ENCODE assay signal across 9 mouse cellular contexts in the genomic region with DNA sequence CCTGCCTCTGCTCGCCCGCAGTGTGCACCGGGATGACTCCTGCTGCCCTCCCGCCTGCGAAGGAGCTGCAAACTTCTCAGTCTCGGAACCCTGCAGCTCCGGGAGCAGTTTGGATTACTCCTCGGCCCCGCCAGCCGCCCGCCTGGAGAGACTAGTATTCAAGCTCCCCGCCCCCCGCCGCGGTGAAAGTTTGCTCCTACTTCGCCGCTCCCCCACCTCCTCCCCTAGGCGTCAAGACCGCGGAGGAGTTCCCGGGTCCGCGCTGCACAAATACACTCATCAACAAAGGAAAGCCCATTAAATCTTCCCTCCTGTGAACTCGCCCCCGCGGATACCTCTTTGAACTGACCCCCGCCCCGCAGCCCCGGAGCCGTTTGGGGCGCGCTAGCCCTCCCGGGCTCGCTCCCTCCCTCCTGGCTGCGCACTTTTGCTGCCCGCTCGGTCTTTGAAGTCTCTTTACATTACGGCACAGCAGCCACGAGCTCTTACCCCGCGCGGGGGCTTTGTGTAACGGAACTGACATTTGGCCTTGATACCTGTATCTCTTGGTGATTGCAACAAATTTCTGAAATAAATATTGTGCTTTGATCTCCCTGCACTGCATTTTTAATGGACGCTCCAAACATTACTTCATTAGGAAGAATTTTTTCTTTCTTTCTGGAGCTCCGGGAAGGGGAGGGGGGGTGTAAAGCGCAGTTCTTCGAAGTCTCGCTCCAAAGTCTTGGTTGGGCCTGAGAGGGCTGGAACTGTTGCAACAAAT. TPM values are rescaled to one million over a fixed set of nuclear protein-coding genes. Genes with fewer than 3 reads are reported as not detected.
DNase-seq lines count a peak whose midpoint lies in the region; ATAC-seq and TF ChIP-seq lines count a peak whose summit lies in the region.
"Had no signal": no experiment of that assay in that cellular context is flagged by ENCODE, and none has a peak within 500 bp of the region (broad histone marks: within the 10 kb centered on the region; RNA-seq: fewer than 3 reads in every experiment).

No protein-coding gene starts in this region.

- peaks cover 46% of the 10 kb centered on the region for H3K4me1 ChIP-seq in E14TG2a.4 (replicated peaks; ENCODE audit: low read depth, low read length)
- peaks cover 45% of the 10 kb centered on the region for H3K4me1 ChIP-seq in forebrain, embryonic 15.5 days
- H3K4me1 ChIP-seq in kidney, adult 2 months (ENCODE audit: control insufficient read depth, insufficient read depth, low read length): 0 out of 2 replicates have a peak, but pooled peaks cover 3% of the 10 kb centered on the region
- peaks cover 18% of the 10 kb centered on the region; the same call in 1 of the 2 replicates for H3K4me1 ChIP-seq in lung, embryonic 16.5 days (replicated peaks; ENCODE audit: control insufficient read depth, insufficient read depth, low read length)
- peaks cover 16% of the 10 kb centered on the region; the same call in 1 of the 2 replicates for H3K4me1 ChIP-seq in small intestine, adult 2 months (ENCODE audit: control insufficient read depth, insufficient read depth, insufficient read length, low read length)

- H3K27ac ChIP-seq in forebrain, embryonic 15.5 days (replicated peaks): no peak overlapping the region
- no peak overlapping the region for H3K27ac ChIP-seq in kidney, adult 2 months (ENCODE audit: insufficient read depth, low read depth, low read length)
- no peak overlapping the region for H3K27ac ChIP-seq in lung, embryonic 16.5 days (ENCODE audit: low read length)
- no peak overlapping the region for H3K27ac ChIP-seq in small intestine, adult 2 months (ENCODE audit: insufficient read depth, low read depth, low read length)

- no peak for TF ChIP-seq POLR2A in kidney, adult 2 months (IDR thresholded peaks at IDR 0.05; ENCODE audit: low read depth, low read length)
- no peak for TF ChIP-seq POLR2A in small intestine, adult 2 months (IDR thresholded peaks at IDR 0.05; ENCODE audit: low read depth, low read length)

- peak overlapping the region; percentile 68 for H3K4me2 ChIP-seq in forebrain, embryonic 15.5 days (replicated peaks)
- H3K4me2 ChIP-seq in lung, embryonic 16.5 days (ENCODE audit: low read depth, low read length): peak overlapping the region; percentile 97

- H3K9ac ChIP-seq in forebrain, embryonic 15.5 days (replicated peaks): peak overlapping the region; percentile 25
- peak overlapping the region; percentile 61 for H3K9ac ChIP-seq in lung, embryonic 16.5 days (ENCODE audit: low read length)

- no peak for TF ChIP-seq CTCF in E14TG2a.4 (conservative IDR thresholded peaks at IDR 0.05; ENCODE audit: low read length)
- no peak for TF ChIP-seq CTCF in kidney, adult 2 months (conservative IDR thresholded peaks at IDR 0.05; ENCODE audit: insufficient read depth, insufficient read length, low read depth, low read length)
- TF ChIP-seq CTCF in small intestine, adult 2 months (IDR thresholded peaks at IDR 0.05; ENCODE audit: extremely low read depth, insufficient read length, insufficient replicate concordance, low read depth, low read length): no peak

- WGBS in forebrain, embryonic 15.5 days: under 1% methylated on average over 48 of the region's 48 CpGs
- WGBS in kidney, adult 2 months: 3% methylated on average over 48 of the region's 48 CpGs
- WGBS in lung, embryonic 16.5 days: 1% methylated on average over 48 of the region's 48 CpGs
- WGBS in small intestine, adult 2 months: 1% methylated on average over 48 of the region's 48 CpGs

- DNase-seq in R1 (ENCODE audit: low read depth, low spot score): peak; percentile 76
- peak; percentile 24 for DNase-seq in kidney, adult 2 months
- DNase-seq in cerebellum, adult 11 months: no peak
- DNase-seq in MN1 (ENCODE audit: low spot score): no peak

- no peak for ATAC-seq in forebrain, embryonic 15.5 days (replicated peaks)
- no peak for ATAC-seq in lung, embryonic 16.5 days (ENCODE audit: low read depth)

- no peaks in the 10 kb centered on the region for H3K9me3 ChIP-seq in E14TG2a.4 (ENCODE audit: low read length)
- H3K9me3 ChIP-seq in forebrain, embryonic 15.5 days: no peaks in the 10 kb centered on the region
- H3K9me3 ChIP-seq in lung, embryonic 16.5 days (ENCODE audit: control insufficient read depth, low read length): no peaks in the 10 kb centered on the region

- H3K4me3 ChIP-seq in E14TG2a.4 (replicated peaks; ENCODE audit: low read length): peak overlapping the region; percentile 71
- peak overlapping the region; percentile 36 for H3K4me3 ChIP-seq in forebrain, embryonic 15.5 days
- peak overlapping the region; percentile 25; the same call in 1 of the 2 replicates for H3K4me3 ChIP-seq in kidney, adult 2 months (ENCODE audit: insufficient read depth, low read depth, low read length)
- peak overlapping the region; percentile 55 for H3K4me3 ChIP-seq in lung, embryonic 16.5 days (ENCODE audit: low read length)
- H3K4me3 ChIP-seq in small intestine, adult 2 months (ENCODE audit: low read depth, low read length): peak overlapping the region; percentile 47
- H3K4me3 ChIP-seq: megakaryocyte, embryonic 14.5 days had no signal

- H3K36me3 ChIP-seq in E14TG2a.4 (ENCODE audit: insufficient read depth, low read length): no peaks in the 10 kb centered on the region
- H3K36me3 ChIP-seq in forebrain, embryonic 15.5 days: no peaks in the 10 kb centered on the region
- H3K36me3 ChIP-seq in kidney, adult 2 months (ENCODE audit: control insufficient read depth, insufficient read depth, low read length): no peaks in the 10 kb centered on the region
- no peaks in the 10 kb centered on the region for H3K36me3 ChIP-seq in lung, embryonic 16.5 days (ENCODE audit: control insufficient read depth, insufficient read depth, low read length)
- H3K36me3 ChIP-seq in small intestine, adult 2 months (ENCODE audit: control insufficient read depth, insufficient read depth, low read length): no peaks in the 10 kb centered on the region

- H3K27me3 ChIP-seq in E14TG2a.4 (ENCODE audit: insufficient read depth, low read length): peaks cover 78% of the 10 kb centered on the region
- peaks cover 70% of the 10 kb centered on the region for H3K27me3 ChIP-seq in forebrain, embryonic 15.5 days
- peaks cover 2% of the 10 kb centered on the region; the same call in 1 of the 2 replicates for H3K27me3 ChIP-seq in kidney, adult 2 months (replicated peaks; ENCODE audit: control insufficient read depth, insufficient read depth, low read length)
- H3K27me3 ChIP-seq in lung, embryonic 16.5 days (ENCODE audit: control insufficient read depth, insufficient read depth, low read depth, low read length): peaks cover 30% of the 10 kb centered on the region
- H3K27me3 ChIP-seq in small intestine, adult 2 months (ENCODE audit: control insufficient read depth, insufficient read depth, low read length): peaks cover 33% of the 10 kb centered on the region

RNA-seq across cellular contexts. Expression of a gene that starts 2.7 kb away (rescaled TPM):
- 4.2 and 4.5 TPM in 2 replicates for polyA plus RNA-seq in forebrain, embryonic 15.5 days (2015; fragmentation: Nextera tagmentation; extraction: Ambion mirVana)
- polyA plus RNA-seq in kidney, adult 2 months (2012; rRNA removed): 7.0 and 11.6 TPM in 2 replicates
- 5.1 and 5.7 TPM in 2 replicates for polyA plus RNA-seq in lung, embryonic 16.5 days (2015; fragmentation: Nextera tagmentation; extraction: Ambion mirVana)
- 34.6 and 43.9 TPM in 2 replicates for polyA plus RNA-seq in small intestine, adult 2 months (2012; rRNA removed)

RNA-seq across cellular contexts. Expression of a gene that starts 36.6 kb away (rescaled TPM):
- polyA plus RNA-seq in forebrain, embryonic 15.5 days (2015; fragmentation: Nextera tagmentation; extraction: Ambion mirVana): 2.0 and 2.4 TPM in 2 replicates
- 2.2 and 2.7 TPM in 2 replicates for polyA plus RNA-seq in kidney, adult 2 months (2012; rRNA removed)
- 10.0 and 11.9 TPM in 2 replicates for polyA plus RNA-seq in lung, embryonic 16.5 days (2015; fragmentation: Nextera tagmentation; extraction: Ambion mirVana)
- 0.44 and 0.46 TPM in 2 replicates for polyA plus RNA-seq in small intestine, adult 2 months (2012; rRNA removed)

Comparison
In these comparisons a context has a peak if more than half of its experiments do, and no peak if none do; other contexts are left out.
1. DNase-seq: peak in R1 (single experiment) and kidney, adult 2 months (single experiment); none in cerebellum, adult 11 months (single experiment) and MN1 (single experiment).
2. Peak in every context shown above with its lines, with median percentiles within 50 percentile points of each other: H3K4me3 ChIP-seq.